Mouse (Mus musculus) spleen, adult 2 months (tissue): ENCODE results near the gene Krt80.

Experiments
- CTCF ChIP-seq: fragments of 200-500 bp; IDR thresholded peaks from 2 replicates; pipeline ENCODE4 v1.5.1; 2011; ENCODE audit warnings: mild to moderate bottlenecking, inconsistent platforms; ENCODE audit not compliant: insufficient read depth, insufficient read length, insufficient replicate concordance; ENCODE audit errors: extremely low read depth
- POLR2A ChIP-seq: fragments of 200-500 bp; IDR thresholded peaks from 2 replicates; pipeline ENCODE4 v1.6.1; 2011; ENCODE audit warnings: low read depth, low read length, inconsistent platforms

GRCm38 (mm10) chr15:101362393-101363010, 7.5 kb downstream of the Krt80 start:
- TF ChIP-seq POLR2A = no peak
- TF ChIP-seq CTCF = no peak
